Mouse (Mus musculus): Measurements from ENCODE around the gene Hamp. TPM values are rescaled to one million over a fixed set of nuclear protein-coding genes. Genes with fewer than 3 reads are reported as not detected.
A peak's percentile ranks its signal among the peaks of the same experiment; 100 is the strongest.

Hamp gene
- 10 to 100 TPM in 1 of 2 experiments, not detected in 1; 23.5 TPM for total RNA-seq (2021)
- long read RNA-seq, experiment 1, transcript Hamp-201 (3 exons, 410 nt) = major isoform, 6 of 8 reads
- long read RNA-seq, experiment 1, partial matches to known transcripts = 1 of 8 reads
- long read RNA-seq, experiment 1, other reads (novel, unspliced or antisense) = 1 of 8 reads
- long read RNA-seq, experiment 2, partial matches to known transcripts = 0 of 2 reads
- long read RNA-seq, experiment 2, other reads (novel, unspliced or antisense) = 0 of 2 reads

- no peak for DNase-seq
Measured at GRCm38 (mm10) chr7:30943909-30944635, at the start of gene Hamp. TSS of gene Hamp (minus strand) at chr7:30944032.

- DNase-seq = no peak
Measured at GRCm38 (mm10) chr7:30992148-30992547, 48.3 kb upstream of the Hamp start.

DNA sequence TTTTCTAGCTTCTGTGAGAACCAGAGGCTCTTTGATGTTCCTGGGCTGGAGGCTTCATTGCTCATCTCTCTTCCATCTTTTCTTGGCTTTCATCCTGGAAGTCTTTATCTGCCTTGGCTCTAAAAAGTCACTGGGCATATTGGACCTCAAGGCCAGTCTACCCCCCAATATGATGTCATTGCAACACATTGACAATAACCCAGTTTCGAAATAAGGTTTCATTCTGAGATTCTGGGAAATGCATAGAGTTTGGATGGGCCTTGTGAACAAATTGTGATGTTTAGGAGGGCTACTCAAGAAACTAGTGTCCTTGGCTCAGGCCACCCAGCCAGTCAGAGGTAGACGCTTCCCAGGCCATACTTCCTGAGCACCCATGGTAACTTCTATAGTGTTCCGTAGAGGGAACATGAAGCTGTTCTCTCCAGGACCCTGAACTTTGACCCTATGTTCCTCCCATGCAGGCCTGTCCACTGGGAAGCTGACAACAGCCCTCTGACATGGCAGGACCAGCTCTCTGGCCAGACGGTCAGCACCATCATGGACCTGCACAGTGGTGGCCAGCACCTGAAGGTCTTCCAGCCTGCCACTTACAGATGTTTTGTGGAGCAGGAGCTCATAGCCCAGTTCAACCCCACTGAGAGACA, 44.8 kb upstream of the Hamp start:
- DNase-seq = peak; percentile 41 to 44

DNA sequence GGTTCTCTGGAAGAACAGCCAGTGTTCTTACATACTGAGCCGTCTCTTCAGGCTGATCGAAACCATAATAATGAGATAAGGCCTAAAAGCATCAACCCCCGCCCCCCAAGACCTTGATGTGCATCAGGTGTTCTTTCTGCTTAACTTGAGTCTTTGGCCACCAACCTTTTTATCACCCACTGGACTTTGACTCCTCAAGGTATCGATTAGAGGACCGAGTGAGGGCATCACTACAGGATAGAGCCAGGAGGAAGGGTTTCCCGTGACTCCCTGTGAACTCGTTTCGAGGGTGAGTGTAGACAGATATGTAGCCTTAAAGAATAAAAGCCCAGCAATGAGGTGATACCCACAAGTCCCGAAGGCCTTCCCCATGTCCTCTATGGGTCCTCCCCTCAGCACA, 41.5 kb upstream of the Hamp start:
- DNase-seq = no peak

DNA sequence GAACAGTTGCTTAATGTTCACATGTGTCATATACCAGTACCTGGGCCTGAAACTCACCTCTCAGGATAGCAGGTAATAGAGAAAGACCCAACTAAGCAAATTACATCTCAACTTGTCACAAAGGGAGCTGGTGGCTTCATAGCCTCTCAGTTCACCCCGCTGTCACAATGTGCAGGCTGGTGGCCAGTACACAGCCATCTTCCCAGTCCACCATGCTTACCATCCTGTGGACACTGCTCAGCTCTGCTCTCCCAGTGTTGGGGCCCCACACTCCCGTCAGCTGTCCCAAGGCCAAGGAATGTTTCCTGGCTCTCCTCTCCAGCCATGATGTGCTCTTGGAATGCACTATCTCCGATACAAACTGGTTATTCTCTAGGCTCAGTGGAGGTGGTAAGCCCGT, 37.9 kb upstream of the Hamp start:
- DNase-seq = no peak

DNA sequence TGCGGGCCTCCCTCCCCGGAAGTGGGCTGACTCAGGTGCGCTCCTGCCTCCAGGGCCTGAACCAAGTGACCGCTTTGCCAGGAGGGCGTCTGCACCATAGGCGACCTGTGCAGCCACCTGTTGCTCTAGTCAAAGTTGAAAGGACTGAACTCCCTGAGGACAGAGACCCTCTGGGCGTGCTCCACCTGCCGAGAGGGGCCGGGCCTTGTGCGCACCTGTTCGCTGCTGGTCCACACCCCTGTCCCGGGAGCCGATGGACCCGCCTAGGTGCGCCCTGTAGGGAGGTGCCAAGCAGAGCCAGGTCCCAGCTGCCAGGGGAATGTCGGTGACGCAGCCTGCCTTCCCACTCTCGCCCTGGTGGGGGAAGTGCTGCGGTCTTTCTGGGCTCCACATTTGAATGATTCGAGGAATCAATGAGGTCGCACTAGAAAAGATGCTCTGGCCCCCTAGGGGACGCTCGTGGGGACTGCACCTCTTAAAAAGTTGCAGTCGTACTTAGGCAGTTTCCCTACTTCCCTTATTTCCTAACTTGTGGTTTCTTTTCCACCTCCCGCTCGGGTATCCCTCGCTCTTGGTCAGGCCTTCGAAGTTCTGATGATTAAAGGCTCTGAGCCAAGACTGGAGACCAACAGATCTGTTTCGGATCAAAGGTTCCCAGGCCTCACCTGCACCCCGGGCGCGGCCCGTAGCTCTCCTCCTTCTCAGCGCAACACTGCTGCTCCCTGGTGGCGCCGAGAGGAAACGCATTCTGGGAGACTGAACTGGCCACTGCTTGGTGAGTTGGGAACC, 29.9 kb upstream of the Hamp start, which contains the start of gene Fam187b:
Gene Fam187b, plus strand, starts transcription at position 290 of the 789 bp plus-strand sequence.
- DNase-seq = peak; percentile 91 to 93

DNA sequence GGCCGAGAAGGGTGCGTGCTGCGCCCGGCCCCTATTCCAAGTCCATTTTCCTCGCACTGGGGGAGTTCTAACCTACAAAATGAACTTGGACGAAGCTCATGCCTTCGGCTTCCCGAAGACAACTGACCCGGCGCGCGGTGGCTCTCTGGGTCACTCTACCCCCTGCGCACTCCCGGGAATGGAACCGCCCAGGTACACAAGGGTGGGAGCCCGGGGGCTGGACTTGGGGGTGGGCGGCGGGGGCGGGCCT, 29.3 kb upstream of the Hamp start, which contains the start of gene Lsr:
Gene Lsr, minus strand, starts transcription at position 214 of the 250 bp plus-strand sequence.
- DNase-seq = no peak

GRCm38 (mm10) chr7:30972426-30973250, 28.8 kb upstream of the Hamp start:
- DNase-seq = no peak

GRCm38 (mm10) chr7:30971901-30972300, 28.1 kb upstream of the Hamp start:
- no peak for DNase-seq

GRCm38 (mm10) chr7:30969174-30969573, 25.3 kb upstream of the Hamp start:
- DNase-seq = no peak

- DNase-seq = peak; percentile 88 to 89
Measured at GRCm38 (mm10) chr7:30968611-30969010, 24.8 kb upstream of the Hamp start.

DNA sequence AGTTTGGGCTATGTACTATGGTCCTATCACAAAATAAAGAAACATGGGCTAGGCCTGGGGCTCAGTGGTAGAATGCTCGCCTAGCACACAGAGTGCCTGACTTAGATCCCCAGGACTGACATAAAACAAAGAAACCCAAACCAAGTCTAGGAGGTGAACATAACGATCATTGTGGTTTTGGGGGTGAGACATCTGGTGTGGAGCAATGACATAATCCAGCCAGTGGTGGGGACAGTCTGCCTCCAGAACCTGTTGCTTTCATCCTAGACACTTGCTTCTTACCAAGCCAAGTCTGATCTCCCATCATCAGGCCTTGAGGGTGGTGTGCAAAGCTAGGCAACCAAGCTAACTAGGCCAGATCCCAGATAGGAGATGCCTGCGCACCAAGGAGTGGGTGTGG, 22.8 kb upstream of the Hamp start:
- no peak for DNase-seq

DNA sequence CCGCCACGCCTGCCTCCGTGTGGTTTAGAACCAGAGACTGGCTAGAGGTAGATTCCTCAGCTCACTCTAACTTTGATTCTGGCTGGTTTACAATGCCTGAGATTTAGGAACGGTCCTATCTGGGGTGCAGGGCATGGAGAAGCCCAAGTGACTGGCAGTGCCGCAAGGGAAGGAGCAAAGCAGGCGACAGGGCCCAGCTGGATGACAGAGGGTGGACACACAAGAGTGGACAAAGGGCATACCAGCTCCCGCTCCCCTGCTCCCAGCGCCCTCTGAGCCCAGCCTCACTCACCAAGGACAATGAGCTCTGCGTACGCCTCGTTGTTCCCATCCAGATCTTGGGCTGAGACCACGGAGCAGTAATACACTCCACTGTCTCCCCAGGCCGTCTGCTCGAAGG, 21.8 kb upstream of the Hamp start:
- no peak for DNase-seq

DNA sequence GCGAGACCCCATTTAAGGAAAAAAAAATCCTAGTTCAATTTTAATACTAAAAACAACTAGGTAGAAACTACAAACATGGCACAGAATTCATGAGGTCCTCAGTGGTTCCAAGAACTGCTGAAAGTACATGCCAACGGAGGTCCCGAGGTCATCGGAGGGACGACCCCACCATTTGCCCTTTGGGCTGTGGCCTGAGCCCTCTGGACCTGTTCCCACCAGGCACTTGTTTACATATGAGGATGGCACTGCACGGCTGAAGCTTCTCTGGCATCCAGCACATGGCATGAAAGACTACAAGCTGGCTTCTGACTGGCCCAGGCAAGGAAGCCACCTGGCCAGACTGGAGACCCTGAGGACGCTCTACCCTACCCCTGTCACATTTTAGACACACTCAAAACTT, 20.5 kb upstream of the Hamp start:
- no peak for DNase-seq

DNA sequence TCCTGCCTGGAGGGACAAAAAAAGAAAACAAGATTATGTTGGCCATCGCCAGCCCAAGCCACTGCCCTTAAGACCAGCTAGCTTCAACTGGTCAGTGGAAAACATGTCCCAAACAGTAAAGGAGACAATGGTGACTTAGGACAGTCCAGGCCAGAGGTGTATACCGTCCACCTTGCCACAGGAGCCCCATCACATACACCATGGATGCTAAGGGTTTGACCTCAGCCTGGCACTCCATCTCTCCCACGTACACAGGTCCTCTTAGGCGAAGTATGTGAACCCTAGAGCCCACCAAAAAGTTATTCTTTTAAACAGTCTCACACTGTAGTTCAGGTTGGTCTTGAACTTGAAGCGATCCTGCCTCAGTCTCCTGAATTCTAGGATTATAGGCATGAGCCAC, 19.0 kb upstream of the Hamp start:
- no peak for DNase-seq

DNA sequence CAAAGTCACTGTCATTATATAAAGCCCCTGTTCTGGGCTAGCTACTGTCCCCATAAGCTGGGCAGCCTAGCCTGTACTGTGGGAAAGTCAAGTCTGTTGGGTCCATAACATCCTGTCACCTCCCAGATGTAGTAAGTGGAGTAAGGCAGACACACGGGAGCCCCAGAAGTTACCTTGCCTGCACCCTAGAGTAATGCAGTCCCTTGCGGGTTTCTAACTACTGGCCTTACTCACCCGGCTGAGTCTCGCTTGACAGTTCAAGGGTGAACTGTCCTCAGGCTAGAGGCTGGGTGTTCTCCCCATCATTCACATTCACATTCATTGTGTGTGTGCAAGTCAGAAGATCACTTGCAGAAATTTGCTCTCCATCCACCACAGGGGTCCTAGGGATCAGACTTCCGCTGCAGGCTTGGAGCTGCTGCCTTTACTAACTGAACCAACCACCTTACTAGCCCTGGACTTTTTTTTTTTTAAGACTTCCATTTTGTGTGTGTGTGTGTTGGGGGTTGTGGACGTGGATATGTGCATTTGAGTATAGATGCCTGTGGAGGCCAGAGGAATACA, 16.0 kb upstream of the Hamp start:
- peak in 1 of 2 experiments; percentile 45 for DNase-seq

GRCm38 (mm10) chr7:30958866-30959487, 15.1 kb upstream of the Hamp start:
- no peak for DNase-seq

DNA sequence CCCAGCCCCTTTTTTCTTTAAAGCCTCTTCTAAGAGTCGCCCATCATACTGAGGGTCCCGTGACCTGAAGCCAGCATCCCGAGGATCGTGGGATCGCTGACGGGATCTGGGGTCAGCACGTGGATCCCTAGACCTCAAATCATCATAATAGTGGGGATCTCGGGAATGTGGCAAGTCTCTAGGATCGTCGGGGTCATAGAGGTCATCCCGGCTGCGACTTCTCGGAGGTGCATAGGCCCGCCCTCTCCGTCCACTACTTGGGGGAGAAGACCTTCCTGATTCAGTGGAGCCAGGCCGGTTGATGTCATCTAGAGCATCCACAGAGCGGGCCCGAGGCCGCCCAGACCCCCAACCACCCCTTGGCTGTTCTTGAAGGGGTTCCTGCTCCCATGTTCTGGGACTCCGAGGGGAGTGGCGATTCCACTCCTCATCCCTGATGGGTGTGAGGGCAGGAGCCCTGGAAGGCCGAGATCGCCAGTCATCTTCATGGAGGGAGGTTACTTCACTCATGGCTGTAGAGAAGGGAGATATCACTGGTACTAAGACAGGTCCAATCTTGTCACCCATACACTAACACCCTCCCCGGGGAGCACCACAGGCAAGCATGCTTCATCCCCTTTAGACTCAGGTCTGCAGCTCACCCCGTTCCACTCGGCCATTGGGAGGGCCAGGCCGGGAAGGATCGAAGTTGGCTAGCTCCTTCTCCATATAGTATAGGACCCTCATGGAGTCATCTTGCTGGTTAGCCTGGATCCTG, 14.5 kb upstream of the Hamp start:
- DNase-seq = peak in 1 of 2 experiments; percentile 28

GRCm38 (mm10) chr7:30957367-30957783, 13.5 kb upstream of the Hamp start:
- DNase-seq = peak; percentile 93 to 95

- peak; percentile 88 to 90 for DNase-seq
Measured at GRCm38 (mm10) chr7:30956756-30957366, 13.0 kb upstream of the Hamp start, which contains the start of gene Usf2. TSS of gene Usf2 (minus strand) at chr7:30956803.

All from adrenal gland, postnatal 36 days (tissue).